Mouse (Mus musculus): ENCODE measurements around the gene Gm14322. TPM values are rescaled to one million over a fixed set of nuclear protein-coding genes. Genes with fewer than 3 reads are reported as not detected.
A peak's percentile ranks its signal among the peaks of the same experiment; 100 is the strongest.
"Not testable (repeated sequence)": the region's sequence is repeated elsewhere in the genome, so short reads cannot be mapped to it uniquely, and the experiment has no call there.

Gm14322 gene
- 10 to 100 TPM; 18.8 to 21.0 TPM for total RNA-seq (2021)

- DNase-seq (ENCODE audit: low spot score), result peak; percentile 31
- intact Hi-C loops (cut with DNase I), result not testable (repeated sequence)
These were observed at the start of gene Gm14322 for GRCm38 (mm10) chr2:177758941-177759558. Gm14322 (plus strand) TSS chr2:177759288.

- DNase-seq (ENCODE audit: low spot score); intact Hi-C loops (cut with DNase I): not testable (repeated sequence)
These were observed 17.6 kb upstream of the Gm14322 start for GRCm38 (mm10) chr2:177741487-177741886.

- intact Hi-C loops (cut with DNase I); DNase-seq (ENCODE audit: low spot score): not testable (repeated sequence)
These were observed 28.3 kb downstream of the Gm14322 start for GRCm38 (mm10) chr2:177787351-177787750.

- DNase-seq (ENCODE audit: low spot score); intact Hi-C loops (cut with DNase I): not testable (repeated sequence)
These were observed 47.1 kb downstream of the Gm14322 start for GRCm38 (mm10) chr2:177806170-177806569.

Other genes with a start within 250 kb of the Gm14322 start
- gene Gm14406, start 181.1 kb upstream of the Gm14322 start, total RNA-seq (2021), result under 1 TPM; 0.60 to 0.73 TPM
- gene Gm14325, start 81.0 kb downstream of the Gm14322 start, total RNA-seq (2021), result 10 to 100 TPM; 86.2 to 90.0 TPM
- 10 to 100 TPM; 39.5 to 49.1 TPM for gene Gm14327, start 137.8 kb downstream of the Gm14322 start, total RNA-seq (2021)
- gene Zfp972, start 166.3 kb downstream of the Gm14322 start, total RNA-seq (2021), result 1 to 10 TPM in 1 of 2 experiments, not detected in 1; 1.5 TPM
- gene Gm14326, start 198.0 kb downstream of the Gm14322 start, total RNA-seq (2021), result 10 to 100 TPM; 35.6 to 44.2 TPM

All from heart, postnatal 25 days (tissue).